Mouse (Mus musculus) cortical plate, adult 2 months (tissue): ENCODE measurements around the gene C8g.

Experiments used
- CTCF ChIP-seq: fragments of 200-500 bp; IDR thresholded peaks from 2 replicates; pipeline ENCODE4 v1.5.1; 2011; ENCODE audit warnings: mild to moderate bottlenecking, control low read depth, low read length; ENCODE audit not compliant: insufficient read depth; ENCODE audit errors: extremely low read depth
- POLR2A ChIP-seq: fragments of 200-500 bp; IDR thresholded peaks from 2 replicates; pipeline ENCODE4 v1.6.1; 2011; ENCODE audit warnings: mild to moderate bottlenecking, low read length, control low read depth; ENCODE audit not compliant: insufficient read depth; ENCODE audit errors: extremely low read depth

GRCm38 (mm10) chr2:25504538-25504937 is 3.0 kb upstream of the C8g start:
- no peak for TF ChIP-seq CTCF
- no peak for TF ChIP-seq POLR2A
